Mouse (Mus musculus): ENCODE data around the gene Slc17a8. TPM values are rescaled to one million over a fixed set of nuclear protein-coding genes. Genes with fewer than 3 reads are reported as not detected.
"Not testable (repeated sequence)": the region's sequence is repeated elsewhere in the genome, so short reads cannot be mapped to it uniquely, and the experiment has no call there.

The Slc17a8 gene
- polyA plus RNA-seq (2012; ENCODE audit: insufficient read depth, low replicate concordance), result not detected in 2 replicates

- Histone ChIP-seq H3K9me3 (peaks cover 7% of the 10 kb centered on the region), H3K4me3 (replicated peaks) (no peak within 1 kb of the TSS)
- TF ChIP-seq GATA1 (IDR thresholded peaks at IDR 0.05; ENCODE audit: borderline replicate concordance, low read length) (no peak), FLI1 (IDR thresholded peaks at IDR 0.05; ENCODE audit: low read length) (no peak)
Measured at GRCm38 (mm10) chr10:89621129-89621528, at the start of gene Slc17a8. Gene Slc17a8 (minus strand): TSS chr10:89621253.

GRCm38 (mm10) chr10:89670371-89670770 lies 49.3 kb upstream of the Slc17a8 start:
- not testable (repeated sequence) for H3K27me3 ChIP-seq (replicated peaks); H3K9me3 ChIP-seq
- peaks cover 25% of the 10 kb centered on the region for H3K4me1 ChIP-seq
- H3K36me3 ChIP-seq (replicated peaks; ENCODE audit: low read length), result peaks cover 84% of the 10 kb centered on the region
- H3K4me3 ChIP-seq (replicated peaks), result peak overlapping the region; percentile 69

More at GRCm38 (mm10) chr10:89621129-89621528, at the start of gene Slc17a8:
- Histone ChIP-seq H3K27me3 (replicated peaks) (peaks cover 4% of the 10 kb centered on the region), H3K36me3 (replicated peaks; ENCODE audit: low read length) (peaks cover 7% of the 10 kb centered on the region), H3K4me1 (peaks cover 16% of the 10 kb centered on the region)

DNA sequence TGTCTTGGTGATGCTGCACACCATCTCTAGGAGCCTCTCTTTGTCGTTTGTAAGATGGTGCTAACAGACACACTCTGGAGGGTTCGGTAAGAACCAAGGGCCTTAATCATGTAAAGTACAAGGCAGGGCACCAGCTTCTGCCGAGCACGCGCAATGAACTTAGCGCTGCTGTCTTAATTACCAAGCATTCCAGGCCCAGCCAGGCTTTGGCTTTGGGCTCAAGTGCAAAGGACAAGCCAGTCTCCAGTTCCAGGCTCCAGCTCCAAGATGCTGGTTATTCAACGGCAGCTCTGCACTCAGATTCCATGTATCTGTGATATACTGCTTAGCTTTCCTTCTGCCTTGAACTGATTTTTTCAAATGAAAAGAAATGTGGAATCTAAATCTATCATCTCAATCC lies 46.5 kb upstream of the Slc17a8 start:
- H3K36me3 ChIP-seq (replicated peaks; ENCODE audit: low read length), result peaks cover 91% of the 10 kb centered on the region
- no peak overlapping the region for H3K4me3 ChIP-seq (replicated peaks)
- H3K9me3 ChIP-seq, result peaks cover 4% of the 10 kb centered on the region; the same call in 1 of the 2 replicates
- no peaks in the 10 kb centered on the region for H3K27me3 ChIP-seq (replicated peaks)
- TF ChIP-seq FLI1 (IDR thresholded peaks at IDR 0.05; ENCODE audit: low read length), result no peak
- no peak for TF ChIP-seq GATA1 (IDR thresholded peaks at IDR 0.05; ENCODE audit: borderline replicate concordance, low read length)
- peaks cover 35% of the 10 kb centered on the region for H3K4me1 ChIP-seq

DNA sequence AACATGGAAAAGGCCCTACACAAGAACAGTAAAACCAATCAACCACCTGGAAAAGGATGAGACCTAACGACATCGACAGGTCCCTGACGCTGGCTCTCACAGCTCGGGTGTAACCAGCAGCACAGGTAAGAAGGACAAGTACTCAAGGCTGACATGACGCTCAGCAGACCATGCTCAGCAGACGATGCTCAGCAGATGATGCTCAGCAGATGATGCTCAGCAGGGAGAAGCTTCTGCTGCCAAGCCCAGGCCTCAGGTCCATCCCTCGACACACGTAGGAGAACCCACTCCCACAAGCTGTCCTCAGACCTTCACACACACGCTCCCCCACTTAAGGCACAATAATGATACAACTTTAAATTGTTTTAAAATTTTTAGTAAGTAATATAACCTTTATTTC lies 44.6 kb upstream of the Slc17a8 start:
- TF ChIP-seq GATA1 (IDR thresholded peaks at IDR 0.05; ENCODE audit: borderline replicate concordance, low read length), result no peak
- no peak for TF ChIP-seq FLI1 (IDR thresholded peaks at IDR 0.05; ENCODE audit: low read length)
- peaks cover 87% of the 10 kb centered on the region for H3K36me3 ChIP-seq (replicated peaks; ENCODE audit: low read length)
- no peaks in the 10 kb centered on the region for H3K27me3 ChIP-seq (replicated peaks)
- peaks cover 38% of the 10 kb centered on the region for H3K4me1 ChIP-seq
- peaks cover 4% of the 10 kb centered on the region; the same call in 1 of the 2 replicates for H3K9me3 ChIP-seq
- H3K4me3 ChIP-seq (replicated peaks), result no peak overlapping the region

GRCm38 (mm10) chr10:89664977-89665645 lies 44.1 kb upstream of the Slc17a8 start:
- no peaks in the 10 kb centered on the region for H3K27me3 ChIP-seq (replicated peaks)
- H3K36me3 ChIP-seq (replicated peaks; ENCODE audit: low read length), result peaks cover 87% of the 10 kb centered on the region
- peaks cover 33% of the 10 kb centered on the region for H3K4me1 ChIP-seq
- no peak overlapping the region for H3K4me3 ChIP-seq (replicated peaks)
- no peak for TF ChIP-seq FLI1 (IDR thresholded peaks at IDR 0.05; ENCODE audit: low read length)
- no peak for TF ChIP-seq GATA1 (IDR thresholded peaks at IDR 0.05; ENCODE audit: borderline replicate concordance, low read length)
- H3K9me3 ChIP-seq, result no peaks in the 10 kb centered on the region

GRCm38 (mm10) chr10:89656366-89656765 lies 35.3 kb upstream of the Slc17a8 start:
- TF ChIP-seq FLI1 (IDR thresholded peaks at IDR 0.05; ENCODE audit: low read length) (no peak), GATA1 (IDR thresholded peaks at IDR 0.05; ENCODE audit: borderline replicate concordance, low read length) (no peak)
- H3K9me3 ChIP-seq, result no peaks in the 10 kb centered on the region
- H3K4me1 ChIP-seq, result peaks cover under 1% of the 10 kb centered on the region; the same call in 1 of the 2 replicates
- no peaks in the 10 kb centered on the region for H3K27me3 ChIP-seq (replicated peaks)
- no peak overlapping the region for H3K4me3 ChIP-seq (replicated peaks)
- H3K36me3 ChIP-seq (replicated peaks; ENCODE audit: low read length), result peaks cover 92% of the 10 kb centered on the region

DNA sequence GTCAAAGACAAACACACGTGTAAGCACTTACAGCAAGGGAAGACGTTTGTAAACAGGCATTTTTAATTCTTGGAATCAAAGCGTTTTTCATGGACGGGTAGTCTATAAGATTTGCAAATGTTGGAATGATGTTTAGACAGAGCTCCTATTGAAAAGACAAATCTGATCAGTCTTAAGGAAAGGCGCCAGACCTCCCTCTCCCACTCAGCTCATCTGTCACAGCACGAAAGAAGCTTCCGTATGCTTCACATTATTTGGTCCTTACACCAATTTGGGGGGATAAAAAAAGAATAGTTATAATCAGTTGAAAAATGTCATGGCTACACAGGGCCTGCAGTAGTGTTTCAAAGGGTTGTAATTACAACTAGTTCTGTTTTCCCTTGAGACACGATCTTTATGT lies 31.9 kb upstream of the Slc17a8 start:
- H3K9me3 ChIP-seq, result no peaks in the 10 kb centered on the region
- TF ChIP-seq FLI1 (IDR thresholded peaks at IDR 0.05; ENCODE audit: low read length) (no peak), GATA1 (IDR thresholded peaks at IDR 0.05; ENCODE audit: borderline replicate concordance, low read length) (no peak)
- H3K36me3 ChIP-seq (replicated peaks; ENCODE audit: low read length), result peaks cover 97% of the 10 kb centered on the region
- H3K4me1 ChIP-seq, result no peaks in the 10 kb centered on the region
- H3K27me3 ChIP-seq (replicated peaks), result no peaks in the 10 kb centered on the region
- no peak overlapping the region for H3K4me3 ChIP-seq (replicated peaks)

GRCm38 (mm10) chr10:89651691-89652090 lies 30.6 kb upstream of the Slc17a8 start:
- H3K4me1 ChIP-seq, result peaks cover under 1% of the 10 kb centered on the region; the same call in 1 of the 2 replicates
- H3K27me3 ChIP-seq (replicated peaks), result no peaks in the 10 kb centered on the region
- H3K36me3 ChIP-seq (replicated peaks; ENCODE audit: low read length), result peaks cover 97% of the 10 kb centered on the region
- no peak overlapping the region for H3K4me3 ChIP-seq (replicated peaks)
- no peaks in the 10 kb centered on the region for H3K9me3 ChIP-seq
- TF ChIP-seq FLI1 (IDR thresholded peaks at IDR 0.05; ENCODE audit: low read length), result no peak
- no peak for TF ChIP-seq GATA1 (IDR thresholded peaks at IDR 0.05; ENCODE audit: borderline replicate concordance, low read length)

DNA sequence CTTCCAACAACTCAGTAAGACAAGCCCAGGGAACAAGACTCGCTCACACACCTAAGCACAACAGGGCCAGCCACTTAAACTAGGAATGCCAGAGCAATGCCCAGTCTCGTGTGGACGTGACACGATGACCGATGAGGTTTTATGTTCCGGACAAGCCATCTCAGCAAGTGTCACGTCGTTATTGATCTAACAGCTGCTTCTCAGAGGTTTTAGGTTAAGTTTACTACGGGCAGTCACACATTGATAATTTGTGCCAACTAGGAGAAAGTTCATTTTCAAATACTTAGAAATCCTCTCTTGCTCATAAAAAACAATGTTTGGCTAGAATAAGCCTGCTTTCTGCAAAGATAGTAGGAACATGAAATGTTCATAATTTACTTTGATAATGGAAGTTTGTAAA lies 25.9 kb upstream of the Slc17a8 start:
- H3K36me3 ChIP-seq (replicated peaks; ENCODE audit: low read length), result peaks cover 99% of the 10 kb centered on the region
- H3K9me3 ChIP-seq, result no peaks in the 10 kb centered on the region
- no peak for TF ChIP-seq FLI1 (IDR thresholded peaks at IDR 0.05; ENCODE audit: low read length)
- TF ChIP-seq GATA1 (IDR thresholded peaks at IDR 0.05; ENCODE audit: borderline replicate concordance, low read length), result no peak

GRCm38 (mm10) chr10:89637001-89637400 lies 15.9 kb upstream of the Slc17a8 start:
- TF ChIP-seq GATA1 (IDR thresholded peaks at IDR 0.05; ENCODE audit: borderline replicate concordance, low read length), result no peak
- TF ChIP-seq FLI1 (IDR thresholded peaks at IDR 0.05; ENCODE audit: low read length), result no peak
- H3K9me3 ChIP-seq, result no peaks in the 10 kb centered on the region
- H3K36me3 ChIP-seq (replicated peaks; ENCODE audit: low read length), result peaks cover 62% of the 10 kb centered on the region
- no peak overlapping the region for H3K4me3 ChIP-seq (replicated peaks)
- H3K27me3 ChIP-seq (replicated peaks), result no peaks in the 10 kb centered on the region
- peaks cover 6% of the 10 kb centered on the region; the same call in 1 of the 2 replicates for H3K4me1 ChIP-seq

More for the DNA sequence above, 25.9 kb upstream of the Slc17a8 start:
- Histone ChIP-seq H3K27me3 (replicated peaks) (no peaks in the 10 kb centered on the region), H3K4me3 (replicated peaks) (peak overlapping the region; percentile 35), H3K4me1 (peaks cover 3% of the 10 kb centered on the region; the same call in 1 of the 2 replicates)
